Mouse (Mus musculus): ENCODE results near the gene Birc2. TPM values are rescaled to one million over a fixed set of nuclear protein-coding genes. Genes with fewer than 3 reads are reported as not detected.

The Birc2 gene
- polyA plus RNA-seq, 1 experiment: 37.3 TPM

DNA sequence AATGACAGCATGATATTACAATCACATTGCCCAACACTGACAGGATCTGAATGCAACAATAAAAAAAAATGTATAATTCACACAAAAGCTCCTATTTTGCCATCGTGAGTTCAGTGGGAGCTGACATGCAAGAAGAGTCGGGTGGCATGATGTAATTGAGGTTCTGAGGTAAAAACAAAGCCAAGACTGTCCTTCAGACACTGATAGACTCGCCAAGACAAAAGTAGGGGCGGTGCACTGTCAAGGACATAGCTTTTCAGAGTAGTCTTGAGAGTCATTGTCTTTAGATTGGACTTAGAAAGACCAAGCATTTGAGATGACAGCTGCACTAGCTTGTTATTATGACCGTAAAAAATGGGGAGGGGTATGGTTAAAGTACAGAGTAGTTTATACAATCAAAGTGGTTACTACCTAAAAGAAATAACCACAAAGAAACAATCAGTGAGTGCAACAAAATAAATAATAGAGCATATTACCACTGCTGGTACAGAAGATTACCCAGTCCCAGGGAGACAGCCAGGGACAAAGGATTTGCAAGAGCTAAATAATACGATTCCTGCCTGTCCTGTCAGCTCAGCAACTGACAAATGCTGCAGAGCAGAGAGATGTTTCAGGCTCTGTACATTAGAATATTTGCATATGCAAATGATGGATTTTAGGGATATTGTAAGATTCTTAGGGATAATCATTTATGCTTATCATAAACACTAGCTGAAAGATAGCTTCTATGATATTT lies 40.6 kb downstream of the Birc2 start:
- peak; percentile 77 for DNase-seq (ENCODE audit: low read depth)
- TF ChIP-seq CTCF (IDR thresholded peaks at IDR 0.05; ENCODE audit: borderline replicate concordance, extremely low read depth, insufficient read depth, insufficient read length) (no peak), POLR2A (IDR thresholded peaks at IDR 0.05; ENCODE audit: borderline replicate concordance, extremely low read depth, insufficient read depth, insufficient read length, poor library complexity, severe bottlenecking) (no peak)

DNA sequence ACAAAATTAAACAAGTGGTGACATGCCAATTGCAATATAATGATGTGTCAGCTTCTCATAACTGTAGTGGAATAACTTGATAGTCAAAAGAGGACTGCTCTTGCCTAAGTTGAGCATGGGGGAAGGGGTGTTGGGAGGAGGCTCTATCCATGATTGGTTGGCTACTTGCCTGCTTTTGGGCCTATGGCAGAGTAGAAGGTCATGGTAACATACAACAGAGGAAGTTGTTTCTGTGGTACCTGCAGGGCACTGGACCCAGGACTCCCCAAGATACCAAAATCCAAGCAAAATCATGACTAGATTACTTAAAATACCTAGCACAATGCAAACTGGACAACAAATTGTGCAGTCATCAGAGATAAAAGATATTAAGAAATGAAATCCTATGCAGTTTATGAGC lies 41.3 kb downstream of the Birc2 start:
- TF ChIP-seq POLR2A (IDR thresholded peaks at IDR 0.05; ENCODE audit: borderline replicate concordance, extremely low read depth, insufficient read depth, insufficient read length, poor library complexity, severe bottlenecking) (no peak), CTCF (IDR thresholded peaks at IDR 0.05; ENCODE audit: borderline replicate concordance, extremely low read depth, insufficient read depth, insufficient read length) (no peak)
- DNase-seq (ENCODE audit: low read depth): no peak

DNA sequence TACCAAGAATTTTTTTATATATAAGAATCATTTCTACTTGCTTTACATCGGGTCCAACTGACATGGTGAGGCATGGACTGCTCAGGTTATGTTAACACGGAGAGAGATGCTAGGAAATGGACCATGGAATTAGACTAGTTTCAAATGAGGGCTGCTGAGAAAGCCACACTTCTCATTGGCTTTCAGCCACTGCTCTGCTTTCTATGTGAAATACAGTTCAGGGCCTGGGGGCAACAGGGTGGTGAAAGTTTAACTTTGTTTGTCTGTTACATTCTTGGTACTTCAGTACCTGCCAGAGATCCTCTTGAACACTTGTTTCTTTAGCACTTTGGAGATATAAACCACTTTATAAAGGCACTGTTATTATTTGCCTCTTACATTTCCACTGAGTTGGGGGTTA lies 43.3 kb downstream of the Birc2 start:
- no peak for DNase-seq (ENCODE audit: low read depth)
- TF ChIP-seq POLR2A (IDR thresholded peaks at IDR 0.05; ENCODE audit: borderline replicate concordance, extremely low read depth, insufficient read depth, insufficient read length, poor library complexity, severe bottlenecking): no peak
- TF ChIP-seq CTCF (IDR thresholded peaks at IDR 0.05; ENCODE audit: borderline replicate concordance, extremely low read depth, insufficient read depth, insufficient read length): no peak

DNA sequence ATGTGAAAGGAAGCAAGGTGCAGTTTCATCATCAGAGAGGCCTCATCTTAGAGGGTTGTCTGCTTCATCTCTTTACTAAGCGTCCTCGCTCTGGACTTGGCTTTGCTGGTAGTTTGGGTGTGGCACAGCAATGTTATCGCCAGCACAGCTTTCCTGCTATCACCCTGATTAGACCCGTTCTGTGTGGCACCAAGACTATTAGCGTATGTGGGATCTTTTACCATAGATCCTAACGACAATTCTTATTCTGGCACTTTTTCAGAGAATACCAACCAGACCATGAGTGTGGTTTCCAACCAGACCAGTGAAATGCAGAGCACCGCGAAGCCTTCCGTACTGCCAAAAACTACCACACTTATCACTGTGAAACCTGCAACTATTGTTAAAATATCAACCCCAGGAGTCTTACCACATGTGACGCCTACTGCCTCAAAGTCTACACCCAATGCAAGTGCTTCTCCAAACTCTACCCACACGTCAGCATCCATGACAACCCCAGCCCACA lies 46.2 kb downstream of the Birc2 start:
- no peak for DNase-seq (ENCODE audit: low read depth)
- no peak for TF ChIP-seq POLR2A (IDR thresholded peaks at IDR 0.05; ENCODE audit: borderline replicate concordance, extremely low read depth, insufficient read depth, insufficient read length, poor library complexity, severe bottlenecking)
- no peak for TF ChIP-seq CTCF (IDR thresholded peaks at IDR 0.05; ENCODE audit: borderline replicate concordance, extremely low read depth, insufficient read depth, insufficient read length)

DNA sequence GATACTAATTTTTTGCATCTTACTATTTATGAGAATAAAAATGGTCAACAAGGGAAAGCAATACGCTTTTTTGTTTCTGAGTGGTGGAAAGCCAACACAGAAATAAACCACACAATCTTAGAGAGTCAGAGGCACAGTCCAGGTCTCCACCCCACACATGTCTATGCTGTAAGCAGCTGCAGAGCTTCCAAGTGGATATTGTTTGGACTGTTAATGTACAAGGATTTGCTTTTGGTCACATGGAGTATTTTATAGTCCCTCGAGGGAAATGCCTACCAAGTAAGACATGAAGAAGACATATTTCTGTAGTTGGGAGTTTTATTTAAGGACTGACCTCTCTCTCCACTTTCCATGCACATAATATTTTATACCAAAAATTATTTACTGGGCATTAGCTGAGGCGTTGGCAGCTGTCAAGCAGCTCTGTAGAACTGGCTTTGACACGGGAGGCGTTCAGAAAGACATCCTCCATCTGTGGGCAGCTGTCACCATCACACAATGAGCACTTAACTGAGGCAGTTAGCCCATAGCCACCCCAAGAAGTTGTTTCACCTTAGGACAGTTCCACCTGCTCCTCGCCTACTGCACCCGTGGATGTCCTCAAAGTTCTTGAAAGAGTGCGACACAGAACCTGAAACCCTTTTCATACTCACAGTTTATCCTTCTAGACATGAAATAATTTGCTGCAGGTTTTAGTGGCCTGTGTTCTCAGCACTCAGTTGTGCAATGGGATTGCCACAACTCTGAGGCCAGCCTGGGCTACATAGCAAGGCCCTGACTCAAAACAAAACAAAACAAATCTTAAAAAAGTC lies 46.9 kb downstream of the Birc2 start:
- no peak for DNase-seq (ENCODE audit: low read depth)
- TF ChIP-seq CTCF (IDR thresholded peaks at IDR 0.05; ENCODE audit: borderline replicate concordance, extremely low read depth, insufficient read depth, insufficient read length) (no peak), POLR2A (IDR thresholded peaks at IDR 0.05; ENCODE audit: borderline replicate concordance, extremely low read depth, insufficient read depth, insufficient read length, poor library complexity, severe bottlenecking) (no peak)

DNA sequence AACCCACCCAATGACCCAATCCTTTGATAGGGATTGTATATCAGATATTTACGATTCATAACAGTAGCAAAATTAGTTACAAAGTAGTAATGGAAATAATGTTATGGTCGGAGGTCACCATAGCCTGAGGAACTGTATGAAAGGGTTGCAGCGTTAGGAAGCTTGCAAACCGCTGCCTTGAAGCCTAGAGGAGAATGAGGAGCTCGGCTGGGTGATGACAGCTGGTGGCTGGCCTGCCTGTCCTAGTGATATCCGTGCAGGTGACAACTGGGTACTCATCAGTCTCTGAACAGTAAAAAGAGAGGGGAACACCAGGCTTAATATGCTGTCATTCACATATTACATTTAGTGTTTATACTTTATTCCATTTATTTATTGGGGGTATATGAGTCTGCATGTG lies 48.5 kb downstream of the Birc2 start:
- no peak for TF ChIP-seq POLR2A (IDR thresholded peaks at IDR 0.05; ENCODE audit: borderline replicate concordance, extremely low read depth, insufficient read depth, insufficient read length, poor library complexity, severe bottlenecking)
- TF ChIP-seq CTCF (IDR thresholded peaks at IDR 0.05; ENCODE audit: borderline replicate concordance, extremely low read depth, insufficient read depth, insufficient read length): no peak
- no peak for DNase-seq (ENCODE audit: low read depth)

DNA sequence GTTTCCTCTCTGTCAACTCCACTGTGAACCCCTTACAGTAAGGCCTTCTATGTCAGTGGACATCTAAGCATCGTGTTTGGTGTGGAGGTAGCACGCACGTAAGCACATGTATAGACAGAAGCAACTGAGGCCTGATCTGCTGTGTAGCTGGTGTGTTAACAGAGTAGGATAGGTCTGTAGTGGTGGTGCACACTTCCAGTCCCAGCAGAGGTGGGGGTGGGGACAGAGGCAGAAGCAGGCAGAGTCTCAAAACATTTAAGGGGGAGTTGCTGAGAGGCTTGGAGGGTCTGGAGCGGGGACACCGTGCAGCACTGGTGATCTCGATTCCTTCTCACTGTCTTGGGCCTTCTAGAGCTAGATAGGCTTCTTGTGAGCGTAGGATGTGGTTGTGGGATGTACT lies 50.8 kb downstream of the Birc2 start:
- TF ChIP-seq CTCF (IDR thresholded peaks at IDR 0.05; ENCODE audit: borderline replicate concordance, extremely low read depth, insufficient read depth, insufficient read length) (no peak), POLR2A (IDR thresholded peaks at IDR 0.05; ENCODE audit: borderline replicate concordance, extremely low read depth, insufficient read depth, insufficient read length, poor library complexity, severe bottlenecking) (no peak)
- no peak for DNase-seq (ENCODE audit: low read depth)

DNA sequence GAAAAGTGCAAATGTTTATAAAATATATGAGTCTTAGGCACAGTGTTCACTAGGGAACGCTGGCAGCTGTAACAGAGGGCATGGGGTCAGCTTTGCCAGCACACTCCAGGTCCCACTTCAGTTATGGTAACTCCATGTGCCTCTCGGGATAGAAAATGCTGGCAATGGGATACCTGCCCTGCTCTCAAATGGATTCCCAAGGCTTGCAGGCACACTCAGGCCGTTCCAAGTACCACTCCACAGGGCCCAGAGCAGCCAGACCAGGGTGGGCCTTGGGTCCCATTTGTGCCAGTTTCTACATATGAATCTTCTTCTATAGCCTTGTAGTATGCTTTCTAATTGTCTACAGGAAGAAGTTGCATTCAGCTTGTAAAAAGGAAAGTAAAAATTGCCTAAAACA lies 51.5 kb downstream of the Birc2 start:
- TF ChIP-seq POLR2A (IDR thresholded peaks at IDR 0.05; ENCODE audit: borderline replicate concordance, extremely low read depth, insufficient read depth, insufficient read length, poor library complexity, severe bottlenecking): no peak
- DNase-seq (ENCODE audit: low read depth): no peak

DNA sequence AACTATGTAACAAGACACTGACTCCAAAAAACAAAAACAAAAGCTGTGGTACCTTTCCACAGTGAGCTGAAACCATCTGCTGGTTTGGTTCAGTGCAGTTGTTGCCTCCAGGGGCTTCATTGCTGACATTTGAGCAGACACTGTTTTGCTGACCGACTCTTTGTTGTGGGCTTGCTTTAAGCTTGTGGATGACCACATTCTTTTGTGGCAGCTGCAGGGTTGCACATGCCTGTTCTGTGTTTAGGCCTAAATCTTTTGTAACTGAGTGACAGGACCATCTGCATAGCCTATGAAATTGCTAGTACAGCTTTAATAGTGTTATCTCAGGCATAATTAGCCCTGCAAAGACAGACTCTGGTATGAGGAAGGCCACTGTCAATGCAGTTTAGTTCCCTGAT lies 52.2 kb downstream of the Birc2 start:
- TF ChIP-seq POLR2A (IDR thresholded peaks at IDR 0.05; ENCODE audit: borderline replicate concordance, extremely low read depth, insufficient read depth, insufficient read length, poor library complexity, severe bottlenecking): no peak
- no peak for TF ChIP-seq CTCF (IDR thresholded peaks at IDR 0.05; ENCODE audit: borderline replicate concordance, extremely low read depth, insufficient read depth, insufficient read length)
- DNase-seq (ENCODE audit: low read depth): peak; percentile 60

DNA sequence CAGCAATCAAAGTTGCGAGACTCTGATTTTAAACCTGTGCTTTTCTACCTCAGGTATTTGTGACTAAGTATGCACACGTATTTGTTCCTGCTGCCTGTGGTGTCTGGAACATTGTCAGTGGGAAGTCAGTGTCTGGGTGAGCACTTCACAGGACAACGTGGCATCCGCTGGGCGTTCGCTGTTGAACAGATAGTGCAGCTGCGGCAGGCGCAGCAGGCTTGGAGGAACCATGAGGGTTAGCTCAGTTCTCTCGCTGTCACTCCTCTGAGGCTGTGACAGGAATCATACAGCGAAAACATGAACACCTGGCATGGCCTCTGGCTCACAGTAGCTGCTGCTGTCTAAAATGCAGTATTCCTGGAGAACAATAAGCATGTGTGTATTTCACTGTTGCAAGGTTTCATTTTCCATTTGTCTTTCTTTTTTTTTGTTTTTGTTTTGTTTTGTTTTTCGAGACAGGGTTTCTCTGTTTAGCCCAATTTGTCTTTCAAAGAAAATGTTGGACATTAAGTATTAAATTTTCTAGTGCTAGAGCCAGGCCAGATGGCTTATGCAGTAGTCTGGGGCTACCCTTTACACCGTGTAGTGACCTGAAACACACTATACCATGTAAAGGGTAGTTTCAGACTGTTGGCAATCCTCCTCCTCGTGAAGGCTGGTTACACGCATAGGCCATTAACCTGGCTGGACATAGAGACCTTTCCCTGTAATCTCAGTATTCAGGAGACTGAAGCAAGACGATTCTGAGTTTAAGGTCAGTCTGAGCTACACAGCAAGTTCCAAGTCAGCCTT lies 52.8 kb downstream of the Birc2 start:
- no peak for TF ChIP-seq CTCF (IDR thresholded peaks at IDR 0.05; ENCODE audit: borderline replicate concordance, extremely low read depth, insufficient read depth, insufficient read length)
- no peak for TF ChIP-seq POLR2A (IDR thresholded peaks at IDR 0.05; ENCODE audit: borderline replicate concordance, extremely low read depth, insufficient read depth, insufficient read length, poor library complexity, severe bottlenecking)
- DNase-seq (ENCODE audit: low read depth): peak; percentile 50

Measured in brain, embryonic 14.5 days (tissue).